Mouse (Mus musculus) small intestine, adult 2 months (tissue): ENCODE results near the gene Olfr281.

ENCODE experiments used
- CTCF ChIP-seq: fragments of 200-500 bp; IDR thresholded peaks from 2 replicates; pipeline ENCODE4 v1.5.1; 2012; ENCODE audit warnings: low read depth, mild to moderate bottlenecking, control low read depth, inconsistent platforms, low read length, moderate library complexity, mixed read lengths; ENCODE audit not compliant: insufficient replicate concordance, insufficient read length; ENCODE audit errors: extremely low read depth
- POLR2A ChIP-seq: fragments of 200-500 bp; IDR thresholded peaks from 2 replicates; pipeline ENCODE4 v1.6.1; 2012; ENCODE audit warnings: low read depth, mild to moderate bottlenecking, control low read depth, inconsistent platforms, low read length, moderate library complexity

DNA sequence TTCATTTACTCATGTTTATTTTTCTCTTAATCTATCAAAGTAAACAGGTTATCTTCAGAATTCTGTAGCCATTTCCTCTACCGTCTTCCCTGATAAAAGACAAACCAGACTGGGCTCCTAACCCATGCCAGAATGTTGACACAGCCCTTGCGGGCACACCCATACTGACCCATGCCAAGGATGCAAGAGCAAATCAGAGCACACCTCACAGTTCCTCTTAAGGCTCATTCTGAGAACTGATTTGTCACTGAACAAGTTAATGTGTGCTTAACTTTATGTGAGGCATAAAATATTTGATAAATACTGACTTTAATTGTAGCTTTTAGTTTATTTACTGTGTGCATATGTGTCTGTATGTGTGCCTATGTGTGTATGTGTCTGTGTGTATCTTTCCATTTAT is 38.9 kb downstream of the Olfr281 start:
- TF ChIP-seq CTCF (no peak), POLR2A (no peak)
